Mouse (Mus musculus) MEL (cell line): ENCODE data around the gene Gne.

Experiments
- CHD1 ChIP-seq: IDR thresholded peaks from 2 replicates; pipeline ENCODE4 v1.6.1; 2012; ENCODE audit warnings: low read depth, mild to moderate bottlenecking, inconsistent platforms, low read length, improper control_type of control experiment
- CTCF ChIP-seq, 3 experiments: IDR thresholded peaks in 2 of 3; conservative IDR thresholded peaks in 1 of 3; 2 replicates each; pipeline ENCODE4 v1.5.1; 2011 to 2012; ENCODE audit warnings: low read length in 3 of 3, low read depth in 2 of 3, mild to moderate bottlenecking in 2 of 3, improper control_type of control experiment in 1 of 3, inconsistent platforms in 1 of 3, mixed read lengths in 1 of 3, moderate library complexity in 1 of 3; ENCODE audit not compliant: control insufficient read depth in 1 of 3, insufficient read depth in 1 of 3, poor library complexity in 1 of 3, severe bottlenecking in 1 of 3
- EP300 ChIP-seq, 2 experiments: IDR thresholded peaks; 2 replicates each; pipeline ENCODE4 v1.6.1; 2011; ENCODE audit warnings: improper control_type of control experiment in 2 of 2, low read length in 2 of 2, low read depth in 1 of 2, mild to moderate bottlenecking in 1 of 2
- MAX ChIP-seq: IDR thresholded peaks from 2 replicates; pipeline ENCODE4 v1.6.1; 2011; ENCODE audit warnings: low read length, improper control_type of control experiment
- MEF2A ChIP-seq: IDR thresholded peaks from 2 replicates; pipeline ENCODE4 v1.6.1; 2014; ENCODE audit warnings: low read depth, mild to moderate bottlenecking, inconsistent platforms, low read length, improper control_type of control experiment; ENCODE audit not compliant: poor library complexity, insufficient replicate concordance, severe bottlenecking; ENCODE audit errors: extremely low read depth
- POLR2A ChIP-seq, 2 experiments: IDR thresholded peaks; 2 replicates each; pipeline ENCODE4 v1.6.1; 2011 to 2012; ENCODE audit warnings: low read length in 2 of 2, mild to moderate bottlenecking in 2 of 2, control low read depth in 1 of 2, improper control_type of control experiment in 1 of 2, low read depth in 1 of 2, moderate library complexity in 1 of 2; ENCODE audit not compliant: control insufficient read depth in 1 of 2, insufficient read depth in 1 of 2, poor library complexity in 1 of 2
- RAD21 ChIP-seq: IDR thresholded peaks from 2 replicates; pipeline ENCODE4 v1.6.1; 2011; ENCODE audit warnings: mild to moderate bottlenecking, low read depth, low read length, improper control_type of control experiment
- RCOR1 ChIP-seq: IDR thresholded peaks from 2 replicates; pipeline ENCODE4 v1.6.1; 2012; ENCODE audit warnings: low read depth, mild to moderate bottlenecking, inconsistent platforms, low read length, improper control_type of control experiment
- SIN3A ChIP-seq: IDR thresholded peaks from 2 replicates; pipeline ENCODE4 v1.6.1; 2012; ENCODE audit warnings: low read length, improper control_type of control experiment, inconsistent platforms
- UBTF ChIP-seq: IDR thresholded peaks from 2 replicates; pipeline ENCODE4 v1.6.1; 2012; ENCODE audit warnings: low read depth, mild to moderate bottlenecking, inconsistent platforms, low read length, improper control_type of control experiment, moderate library complexity, borderline replicate concordance; ENCODE audit not compliant: insufficient read depth
- USF1 ChIP-seq: IDR thresholded peaks from 2 replicates; pipeline ENCODE4 v1.6.1; 2014; ENCODE audit warnings: low read depth, mild to moderate bottlenecking, inconsistent platforms, low read length, improper control_type of control experiment, moderate library complexity
- USF2 ChIP-seq, 2 experiments: IDR thresholded peaks; 2 replicates each; pipeline ENCODE4 v1.6.1; 2011 to 2012; ENCODE audit warnings: improper control_type of control experiment in 2 of 2, low read length in 2 of 2, borderline replicate concordance in 1 of 2, inconsistent platforms in 1 of 2, low read depth in 1 of 2, mild to moderate bottlenecking in 1 of 2; ENCODE audit not compliant: insufficient read depth in 1 of 2
- ZC3H11A ChIP-seq: IDR thresholded peaks from 2 replicates; pipeline ENCODE4 v1.6.1; 2012; ENCODE audit warnings: low read depth, mild to moderate bottlenecking, inconsistent platforms, low read length, improper control_type of control experiment
- ZMIZ1 ChIP-seq: IDR thresholded peaks from 2 replicates; pipeline ENCODE4 v1.6.1; 2012; ENCODE audit warnings: low read depth, mild to moderate bottlenecking, inconsistent platforms, low read length, improper control_type of control experiment, moderate library complexity

- no peak for TF ChIP-seq ZMIZ1
- TF ChIP-seq MAX = no peak
- TF ChIP-seq POLR2A (IDR thresholded peaks at IDR 0.05; ENCODE audit: control insufficient read depth in 1 of 2, insufficient read depth in 1 of 2, low read depth in 1 of 2, low read length in 2 of 2, poor library complexity in 1 of 2) = no peak
- no peak for TF ChIP-seq UBTF
- TF ChIP-seq ZC3H11A = no peak
- no peak for TF ChIP-seq CTCF (IDR thresholded peaks at IDR 0.05 in 2 of 3, conservative IDR thresholded peaks at IDR 0.05 in 1 of 3; ENCODE audit: control insufficient read depth in 1 of 3, insufficient read depth in 1 of 3, low read depth in 2 of 3, low read length in 3 of 3, poor library complexity in 1 of 3, severe bottlenecking in 1 of 3)
- TF ChIP-seq MEF2A = no peak
- no peak for TF ChIP-seq RAD21
- no peak for TF ChIP-seq USF2 (IDR thresholded peaks at IDR 0.05; ENCODE audit: borderline replicate concordance in 1 of 2, insufficient read depth in 1 of 2, low read depth in 1 of 2, low read length in 2 of 2)
- TF ChIP-seq CHD1 = no peak
- no peak for TF ChIP-seq RCOR1
- TF ChIP-seq EP300 (IDR thresholded peaks at IDR 0.05; ENCODE audit: low read depth in 1 of 2, low read length in 2 of 2) = no peak
- TF ChIP-seq SIN3A = no peak
- no peak for TF ChIP-seq USF1
Observed at GRCm38 (mm10) chr4:44049812-44050211, 34.2 kb downstream of the Gne start.
